Mouse (Mus musculus) limb, embryonic 14.5 days (tissue): ENCODE measurements around the gene N4bp3. TPM values are rescaled to one million over a fixed set of nuclear protein-coding genes. Genes with fewer than 3 reads are reported as not detected.
A peak's percentile ranks its signal among the peaks of the same experiment; 100 is the strongest.

Experiments used
- ATAC-seq: fragments of 200-750 bp; cut with Nextera tagmentation; 2 replicates; pipeline ENCODE4 v1.8.0; 2017; ENCODE audit warnings: low read depth, moderate number of reproducible peaks, moderate TSS enrichment; ENCODE audit not compliant: low FRiP score
- DNase-seq: peaks from one replicate; pipeline ENCODE4 v3.0.0-alpha.2; 2015; ENCODE audit warnings: low spot score
- H3K27ac ChIP-seq: fragments of 300-500 bp; sonication (generic); replicated peaks from 2 replicates; pipeline ENCODE4 v1.5.1; 2014; ENCODE audit warnings: low read depth, mild to moderate bottlenecking, low read length, moderate library complexity, mixed read lengths
- H3K27me3 ChIP-seq: fragments of 300-500 bp; sonication (generic); 2 replicates; pipeline ENCODE4 v1.6.1; 2014; ENCODE audit warnings: low read length, mixed read lengths; ENCODE audit not compliant: control insufficient read depth, insufficient read depth
- H3K36me3 ChIP-seq: fragments of 300-500 bp; sonication (generic); 2 replicates; pipeline ENCODE4 v1.6.1; 2014; ENCODE audit warnings: mild to moderate bottlenecking, low read length, moderate library complexity, mixed read lengths; ENCODE audit not compliant: control insufficient read depth, insufficient read depth
- H3K4me1 ChIP-seq: fragments of 300-500 bp; sonication (generic); 2 replicates; pipeline ENCODE4 v1.6.1; 2014; ENCODE audit warnings: antibody characterized with exemption, low read length, mixed read lengths; ENCODE audit not compliant: control insufficient read depth, insufficient read depth
- H3K4me2 ChIP-seq: fragments of 300-500 bp; sonication (generic); replicated peaks from 2 replicates; pipeline ENCODE4 v1.6.1; 2014; ENCODE audit warnings: low read depth, mild to moderate bottlenecking, low read length, moderate library complexity; ENCODE audit not compliant: severe bottlenecking
- H3K4me3 ChIP-seq: fragments of 300-500 bp; sonication (generic); replicated peaks from 2 replicates; pipeline ENCODE4 v1.5.1; 2014; ENCODE audit warnings: low read length
- H3K9ac ChIP-seq: fragments of 300-500 bp; sonication (generic); 2 replicates; pipeline ENCODE4 v1.6.1; 2014; ENCODE audit warnings: mild to moderate bottlenecking, low read depth, low read length, moderate library complexity; ENCODE audit not compliant: severe bottlenecking
- H3K9me3 ChIP-seq: fragments of 300-500 bp; sonication (generic); 2 replicates; pipeline ENCODE4 v1.6.1; 2016; ENCODE audit warnings: low read length; ENCODE audit not compliant: control insufficient read depth
- POLR2A ChIP-seq: fragments of 200-500 bp; IDR thresholded peaks from 2 replicates; pipeline ENCODE4 v1.8.0; 2012; ENCODE audit warnings: inconsistent platforms, mild to moderate bottlenecking, moderate library complexity, borderline replicate concordance; ENCODE audit not compliant: insufficient read depth, insufficient read length; ENCODE audit errors: extremely low read depth
- WGBS: fragments of 180-500 bp; shearing (Covaris S2); extraction: QIAGEN DNeasy Blood & Tissue Kit; methylation state at CpG from one replicate; pipeline ENCODE4 v1.1.7; 2014; 5-methylcytosine and 5-hydroxymethylcytosine counted together
- polyA plus RNA-seq, 2 experiments: library from polyadenylated mRNA; depleted of rRNA in 1 of 2; stranded (reverse) in 1 of 2; unstranded in 1 of 2; fragments of >200 nt; fragmentation: Nextera tagmentation in 1 of 2; extraction: Ambion mirVana in 1 of 2; gene quantifications; 2 replicates each; pipeline versions ENCODE4 v1.2.1 to v1.2.3; 2012 to 2014

The N4bp3 gene
- polyA plus RNA-seq, 2 experiments: 22.9 to 33.1 TPM

- no peak for ATAC-seq
- no peaks in the 10 kb centered on the region for H3K27me3 ChIP-seq
- H3K36me3 ChIP-seq: peaks cover 8% of the 10 kb centered on the region; the same call in 1 of the 2 replicates
- DNase-seq: no peak
- H3K9ac ChIP-seq: no peak overlapping the region
- no peak overlapping the region for H3K4me3 ChIP-seq
- no peak overlapping the region for H3K27ac ChIP-seq
- no peaks in the 10 kb centered on the region for H3K4me1 ChIP-seq
- 38% methylated on average over 8 of the region's 8 CpGs for WGBS
- no peaks in the 10 kb centered on the region for H3K9me3 ChIP-seq
- no peak for TF ChIP-seq POLR2A
- H3K4me2 ChIP-seq: no peak overlapping the region
Measured at GRCm38 (mm10) chr11:51681976-51682374, 31.3 kb upstream of the N4bp3 start.

GRCm38 (mm10) chr11:51681324-51681975 is 30.8 kb upstream of the N4bp3 start:
- no peak overlapping the region for H3K4me2 ChIP-seq
- no peak overlapping the region for H3K27ac ChIP-seq
- no peak overlapping the region for H3K9ac ChIP-seq
- no peaks in the 10 kb centered on the region for H3K4me1 ChIP-seq
- TF ChIP-seq POLR2A: no peak
- DNase-seq (peak; percentile 82), ATAC-seq (peak; percentile 62; the same call in 1 of the 2 replicates)
- no peak overlapping the region for H3K4me3 ChIP-seq
- H3K9me3 ChIP-seq: no peaks in the 10 kb centered on the region
- H3K27me3 ChIP-seq: no peaks in the 10 kb centered on the region
- 33% methylated on average over 13 of the region's 13 CpGs for WGBS
- H3K36me3 ChIP-seq: peaks cover 8% of the 10 kb centered on the region; the same call in 1 of the 2 replicates

- TF ChIP-seq POLR2A: no peak
- DNase-seq: no peak
- no peak overlapping the region for H3K9ac ChIP-seq
- H3K4me3 ChIP-seq: no peak overlapping the region
- no peaks in the 10 kb centered on the region for H3K36me3 ChIP-seq
- H3K9me3 ChIP-seq: no peaks in the 10 kb centered on the region
- no peaks in the 10 kb centered on the region for H3K27me3 ChIP-seq
- ATAC-seq: no peak
- H3K4me1 ChIP-seq: no peaks in the 10 kb centered on the region
- no peak overlapping the region for H3K27ac ChIP-seq
- WGBS: 65% methylated on average over 3 of the region's 3 CpGs
- no peak overlapping the region for H3K4me2 ChIP-seq
Measured at GRCm38 (mm10) chr11:51679466-51679865, 28.8 kb upstream of the N4bp3 start.

- Histone ChIP-seq H3K27me3 (no peaks in the 10 kb centered on the region), H3K4me1 (no peaks in the 10 kb centered on the region), H3K27ac (no peak overlapping the region), H3K9me3 (no peaks in the 10 kb centered on the region), H3K36me3 (no peaks in the 10 kb centered on the region), H3K9ac (no peak overlapping the region), H3K4me2 (no peak overlapping the region), H3K4me3 (no peak overlapping the region)
- 48% methylated on average over 6 of the region's 6 CpGs for WGBS
- DNase-seq (no peak), ATAC-seq (peak; percentile 21; the same call in 1 of the 2 replicates)
- no peak for TF ChIP-seq POLR2A
Measured at GRCm38 (mm10) chr11:51677737-51678418, 27.2 kb upstream of the N4bp3 start.

GRCm38 (mm10) chr11:51675386-51675785 is 24.7 kb upstream of the N4bp3 start:
- no peak overlapping the region for H3K4me3 ChIP-seq
- 88% methylated on average over 5 of the region's 5 CpGs for WGBS
- no peaks in the 10 kb centered on the region for H3K4me1 ChIP-seq
- DNase-seq (no peak), ATAC-seq (no peak)
- no peaks in the 10 kb centered on the region for H3K27me3 ChIP-seq
- no peak overlapping the region for H3K9ac ChIP-seq
- no peaks in the 10 kb centered on the region for H3K9me3 ChIP-seq
- no peaks in the 10 kb centered on the region for H3K36me3 ChIP-seq
- no peak overlapping the region for H3K27ac ChIP-seq
- no peak overlapping the region for H3K4me2 ChIP-seq
- no peak for TF ChIP-seq POLR2A
